Mouse (Mus musculus): ENCODE measurements at regions not wholly inside any gene's neighbourhood (a gene's known extent, or its start where the extent isn't known, plus 50 kb on each side); places are given as distances from the start of the nearest gene placed in this dataset.
"Not testable (repeated sequence)": the region's sequence is repeated elsewhere in the genome, so short reads cannot be mapped to it uniquely, and the experiment has no call there.

- ATAC-seq (ENCODE audit: poor library complexity, severe bottlenecking), result no peak
Observed at GRCm38 (mm10) chr14:54014628-54015027, 239.3 kb downstream of the Dad1 start.

GRCm38 (mm10) chr14:54002083-54002482, 251.8 kb downstream of the Dad1 start:
- ATAC-seq (ENCODE audit: poor library complexity, severe bottlenecking), result no peak

GRCm38 (mm10) chr14:54000527-54000926, 253.4 kb downstream of the Dad1 start:
- no peak for ATAC-seq (ENCODE audit: poor library complexity, severe bottlenecking)

- ATAC-seq (ENCODE audit: poor library complexity, severe bottlenecking), result no peak
Observed at GRCm38 (mm10) chr14:53993427-53993826, 260.5 kb downstream of the Dad1 start.

GRCm38 (mm10) chr14:53992712-53993286, 261.1 kb downstream of the Dad1 start:
- no peak for ATAC-seq (ENCODE audit: poor library complexity, severe bottlenecking)

GRCm38 (mm10) chr14:53991390-53991789, 262.5 kb downstream of the Dad1 start:
- ATAC-seq (ENCODE audit: poor library complexity, severe bottlenecking), result no peak

GRCm38 (mm10) chr14:53980771-53981170, 273.1 kb downstream of the Dad1 start:
- no peak for ATAC-seq (ENCODE audit: poor library complexity, severe bottlenecking)

- ATAC-seq (ENCODE audit: poor library complexity, severe bottlenecking), result not testable (repeated sequence)
Observed at GRCm38 (mm10) chr14:53961426-53961825, 292.5 kb downstream of the Dad1 start.

GRCm38 (mm10) chr14:53960779-53961178, 293.1 kb downstream of the Dad1 start:
- ATAC-seq (ENCODE audit: poor library complexity, severe bottlenecking), result no peak

- ATAC-seq (ENCODE audit: poor library complexity, severe bottlenecking), result not testable (repeated sequence)
Observed at GRCm38 (mm10) chr14:53935791-53936231, 318.1 kb downstream of the Dad1 start.

GRCm38 (mm10) chr14:53935336-53935735, 318.6 kb downstream of the Dad1 start:
- not testable (repeated sequence) for ATAC-seq (ENCODE audit: poor library complexity, severe bottlenecking)

GRCm38 (mm10) chr14:53910871-53911270, 343.0 kb downstream of the Dad1 start:
- no peak for ATAC-seq (ENCODE audit: poor library complexity, severe bottlenecking)

GRCm38 (mm10) chr14:53904578-53904977, 349.3 kb downstream of the Dad1 start:
- no peak for ATAC-seq (ENCODE audit: poor library complexity, severe bottlenecking)

GRCm38 (mm10) chr14:53901103-53901502, 352.8 kb downstream of the Dad1 start:
- no peak for ATAC-seq (ENCODE audit: poor library complexity, severe bottlenecking)

GRCm38 (mm10) chr14:53881304-53881703, 372.6 kb downstream of the Dad1 start:
- no peak for ATAC-seq (ENCODE audit: poor library complexity, severe bottlenecking)

GRCm38 (mm10) chr14:53876581-53876980, 377.3 kb downstream of the Dad1 start:
- no peak for ATAC-seq (ENCODE audit: poor library complexity, severe bottlenecking)

- ATAC-seq (ENCODE audit: poor library complexity, severe bottlenecking), result no peak
Observed at GRCm38 (mm10) chr14:53875736-53876135, 378.2 kb downstream of the Dad1 start.

GRCm38 (mm10) chr14:53847049-53847448, 406.9 kb downstream of the Dad1 start:
- no peak for ATAC-seq (ENCODE audit: poor library complexity, severe bottlenecking)

- ATAC-seq (ENCODE audit: poor library complexity, severe bottlenecking), result no peak
Observed at GRCm38 (mm10) chr14:53845646-53846045, 408.3 kb downstream of the Dad1 start.

- no peak for ATAC-seq (ENCODE audit: poor library complexity, severe bottlenecking)
Observed at GRCm38 (mm10) chr14:53832553-53832952, 421.4 kb downstream of the Dad1 start.

- ATAC-seq (ENCODE audit: poor library complexity, severe bottlenecking), result no peak
Observed at GRCm38 (mm10) chr14:53831651-53832050, 422.3 kb downstream of the Dad1 start.

- ATAC-seq (ENCODE audit: poor library complexity, severe bottlenecking), result no peak
Observed at GRCm38 (mm10) chr14:53830717-53831116, 423.2 kb downstream of the Dad1 start.

- no peak for ATAC-seq (ENCODE audit: poor library complexity, severe bottlenecking)
Observed at GRCm38 (mm10) chr14:53826782-53827181, 427.1 kb downstream of the Dad1 start.
